Mouse (Mus musculus) lung, adult 2 months (tissue): Measurements from ENCODE around the gene Gstm3. TPM values are rescaled to one million over a fixed set of nuclear protein-coding genes. Genes with fewer than 3 reads are reported as not detected.

Experiments used
- DNase-seq: peaks from one replicate; pipeline ENCODE4 v3.0.0; 2022
- H3K4me1 ChIP-seq: fragments of 200-500 bp; 2 replicates; pipeline ENCODE4 v1.6.1; 2011; ENCODE audit warnings: low read length; ENCODE audit not compliant: control insufficient read depth, insufficient read depth
- H3K4me3 ChIP-seq: fragments of 200-500 bp; replicated peaks from 2 replicates; pipeline ENCODE3; 2011; ENCODE audit warnings: low read depth, mild to moderate bottlenecking, control low read depth, low read length; ENCODE audit errors: extremely low read depth
- CTCF ChIP-seq: fragments of 200-500 bp; IDR thresholded peaks from 2 replicates; pipeline ENCODE4 v1.5.1; 2011; ENCODE audit warnings: mild to moderate bottlenecking, low read length, control low read depth; ENCODE audit not compliant: insufficient read depth
- POLR2A ChIP-seq: fragments of 200-500 bp; IDR thresholded peaks from 2 replicates; pipeline ENCODE4 v1.6.1; 2011; ENCODE audit warnings: low read depth, mild to moderate bottlenecking, control low read depth, low read length, borderline replicate concordance; ENCODE audit errors: extremely low read depth
- WGBS: fragments of 180-500 bp; shearing (Covaris S2); methylation state at CpG from one replicate; pipeline ENCODE4 v1.1.7; 2018; 5-methylcytosine and 5-hydroxymethylcytosine counted together
- polyA plus RNA-seq: library from polyadenylated mRNA; depleted of rRNA; stranded (reverse); fragments of >200 nt; gene quantifications from 2 replicates; pipeline ENCODE4 v1.2.3, GENCODE M21; 2012

Gene Gstm3
- polyA plus RNA-seq, 1 experiment = 3.1 TPM

DNA sequence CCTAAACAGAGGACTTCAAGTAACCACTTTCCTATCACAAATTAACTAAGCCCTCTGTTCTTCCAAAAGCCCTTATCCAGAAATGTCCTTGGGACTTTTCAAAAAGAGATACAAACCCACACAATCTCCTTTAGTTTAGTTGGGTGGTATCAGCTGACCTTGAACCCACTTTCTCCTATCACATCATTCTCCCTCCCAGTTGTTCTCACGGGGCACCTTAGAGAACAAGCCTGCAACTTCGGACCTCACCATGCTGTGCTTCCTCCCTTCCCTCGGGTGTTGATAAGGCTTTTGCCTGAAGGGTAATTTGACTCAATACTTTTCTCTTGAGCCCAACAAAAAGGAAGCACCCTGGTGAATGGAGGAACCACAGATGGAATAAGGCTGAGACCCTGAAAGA, 33.2 kb downstream of the Gstm3 start:
- Histone ChIP-seq H3K4me3 (no peak overlapping the region), H3K4me1 (peaks cover 6% of the 10 kb centered on the region; the same call in 1 of the 2 replicates)
- no peak for TF ChIP-seq CTCF
- no peak for TF ChIP-seq POLR2A
- WGBS = 64% methylated on average over 3 of the region's 3 CpGs
- DNase-seq = no peak

DNA sequence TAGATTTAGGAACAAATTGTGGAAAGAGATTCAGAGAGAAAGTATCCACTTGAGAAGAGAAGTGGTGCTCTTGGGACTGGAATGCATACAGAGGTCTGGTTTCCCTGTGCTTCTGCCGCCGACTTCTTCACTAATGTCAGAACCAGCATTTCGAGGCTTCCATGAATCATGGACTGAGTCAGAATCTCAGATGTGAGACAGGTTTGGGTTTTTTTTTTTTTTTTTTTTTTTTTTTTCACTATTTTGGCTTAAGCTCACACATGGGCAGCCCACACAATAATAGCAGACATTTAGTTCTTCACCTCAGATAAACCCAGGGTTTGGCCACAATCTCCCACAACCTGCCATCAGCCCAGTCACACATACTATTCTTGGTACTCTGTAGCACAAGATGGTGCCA, 33.8 kb downstream of the Gstm3 start:
- TF ChIP-seq POLR2A = no peak
- TF ChIP-seq CTCF = no peak
- Histone ChIP-seq H3K4me1 (peaks cover 6% of the 10 kb centered on the region; the same call in 1 of the 2 replicates), H3K4me3 (no peak overlapping the region)
- DNase-seq = no peak
- 68% methylated on average over 3 of the region's 3 CpGs for WGBS

- 55% methylated on average over 6 of the region's 6 CpGs for WGBS
- no peak for TF ChIP-seq CTCF
- no peak for TF ChIP-seq POLR2A
- DNase-seq = no peak
- Histone ChIP-seq H3K4me1 (0 out of 2 replicates have a peak, but pooled peaks cover 2% of the 10 kb centered on the region), H3K4me3 (no peak overlapping the region)
These were observed 37.0 kb downstream of the Gstm3 start for GRCm38 (mm10) chr3:107932128-107932527.

DNA sequence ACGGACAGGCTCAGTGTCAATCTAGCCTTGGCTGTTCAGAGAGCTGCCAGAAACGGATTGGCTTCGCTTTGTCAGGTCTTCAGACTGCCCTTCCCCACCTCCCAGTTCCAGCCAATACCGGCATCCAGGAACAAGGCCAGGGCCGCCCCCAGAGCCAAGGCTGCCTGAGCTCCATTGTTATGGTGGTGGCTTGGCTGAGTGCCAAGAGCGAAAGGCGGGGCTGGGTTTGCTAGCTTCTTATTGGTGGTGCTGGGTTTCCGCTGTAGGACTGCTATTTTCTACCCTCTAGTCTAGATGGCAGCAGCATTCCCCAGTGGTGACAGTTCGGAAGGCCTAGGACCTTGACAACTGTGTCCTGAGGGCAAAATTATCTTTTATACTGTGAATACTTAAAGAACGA, 37.4 kb downstream of the Gstm3 start, which contains the start of gene Gstm7:
Gstm7 (minus strand) TSS at position 148 of the 400 bp plus-strand sequence.
- H3K4me3 ChIP-seq = peak within 1 kb of the TSS; percentile 58
- WGBS = 5% methylated on average over 10 of the region's 10 CpGs
- peak; percentile 93 for DNase-seq
- TF ChIP-seq CTCF (no peak), POLR2A (peak; percentile 5; the same call in 1 of the 2 replicates)
- 0 out of 2 replicates have a peak, but pooled peaks cover 2% of the 10 kb centered on the region for H3K4me1 ChIP-seq

- 44% methylated on average over 2 of the region's 2 CpGs for WGBS
- no peak for DNase-seq
- TF ChIP-seq POLR2A (no peak), CTCF (no peak)
- Histone ChIP-seq H3K4me1 (0 out of 2 replicates have a peak, but pooled peaks cover 2% of the 10 kb centered on the region), H3K4me3 (peak overlapping the region; percentile 58)
These were observed 37.9 kb downstream of the Gstm3 start for GRCm38 (mm10) chr3:107931134-107931533.

GRCm38 (mm10) chr3:107929731-107930130, 39.4 kb downstream of the Gstm3 start:
- H3K4me1 ChIP-seq = 0 out of 2 replicates have a peak, but pooled peaks cover 2% of the 10 kb centered on the region
- WGBS = 64% methylated on average over 4 of the region's 4 CpGs

GRCm38 (mm10) chr3:107929243-107929642, 39.8 kb downstream of the Gstm3 start:
- no peak for DNase-seq
- Histone ChIP-seq H3K4me3 (no peak overlapping the region), H3K4me1 (0 out of 2 replicates have a peak, but pooled peaks cover 2% of the 10 kb centered on the region)
- TF ChIP-seq POLR2A = no peak
- TF ChIP-seq CTCF = no peak
- 71% methylated on average over 4 of the region's 4 CpGs for WGBS

More at GRCm38 (mm10) chr3:107929731-107930130, 39.4 kb downstream of the Gstm3 start:
- DNase-seq = no peak
- TF ChIP-seq POLR2A = no peak
- TF ChIP-seq CTCF = no peak
- H3K4me3 ChIP-seq = no peak overlapping the region

DNA sequence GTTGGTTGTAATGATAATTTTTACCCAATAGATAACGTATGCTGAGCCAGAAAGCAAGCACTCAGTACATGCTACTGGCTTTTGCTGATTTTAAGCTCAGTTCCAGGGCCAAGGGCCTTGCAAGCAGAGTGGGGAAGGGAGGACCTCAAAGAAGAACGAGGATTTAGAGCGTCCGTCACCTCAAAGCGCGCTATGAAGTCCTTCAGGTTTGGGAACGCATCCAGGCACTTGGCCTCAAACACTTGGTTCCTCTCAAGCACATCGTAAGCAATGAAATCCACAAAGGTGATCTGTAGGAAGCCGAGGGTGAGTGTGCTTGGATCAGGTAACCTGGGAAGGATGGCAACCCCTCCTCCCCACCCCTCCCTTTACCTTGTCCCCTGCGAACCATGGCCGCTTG, 40.4 kb downstream of the Gstm3 start:
- Histone ChIP-seq H3K4me3 (no peak overlapping the region), H3K4me1 (0 out of 2 replicates have a peak, but pooled peaks cover 2% of the 10 kb centered on the region)
- DNase-seq = peak; percentile 39
- no peak for TF ChIP-seq CTCF
- no peak for TF ChIP-seq POLR2A
- 71% methylated on average over 11 of the region's 11 CpGs for WGBS

GRCm38 (mm10) chr3:107927841-107928240, 41.2 kb downstream of the Gstm3 start:
- TF ChIP-seq CTCF = no peak
- TF ChIP-seq POLR2A = no peak
- DNase-seq = no peak
- no peak overlapping the region for H3K4me3 ChIP-seq
- WGBS = 89% methylated on average over 3 of the region's 3 CpGs
- H3K4me1 ChIP-seq = 0 out of 2 replicates have a peak, but pooled peaks cover 2% of the 10 kb centered on the region

- no peak for TF ChIP-seq POLR2A
- TF ChIP-seq CTCF = no peak
- H3K4me1 ChIP-seq = no peaks in the 10 kb centered on the region
- 91% methylated on average over 3 of the region's 3 CpGs for WGBS
- no peak overlapping the region for H3K4me3 ChIP-seq
- no peak for DNase-seq
These were observed 43.7 kb downstream of the Gstm3 start for GRCm38 (mm10) chr3:107925335-107925734.
